Mouse (Mus musculus) testis, adult 2 months (tissue): ENCODE measurements at regions not wholly inside any gene's neighbourhood (a gene's known extent, or its start where the extent isn't known, plus 50 kb on each side); places are given as distances from the start of the nearest gene placed in this dataset.

Experiments
- H3K27ac ChIP-seq: fragments of 200-500 bp; 2 replicates; pipeline ENCODE4 v1.5.1; 2012; ENCODE audit warnings: low read depth, low read length; ENCODE audit not compliant: control insufficient read depth, insufficient read depth
- H3K27me3 ChIP-seq: fragments of 200-500 bp; 2 replicates; pipeline ENCODE4 v1.6.1; 2012; ENCODE audit warnings: mild to moderate bottlenecking, low read length, moderate library complexity; ENCODE audit not compliant: control insufficient read depth, insufficient read depth
- H3K36me3 ChIP-seq: fragments of 200-500 bp; 2 replicates; pipeline ENCODE4 v1.6.1; 2012; ENCODE audit warnings: mild to moderate bottlenecking, low read length; ENCODE audit not compliant: control insufficient read depth, insufficient read depth
- H3K4me1 ChIP-seq: fragments of 200-500 bp; 2 replicates; pipeline ENCODE4 v1.6.1; 2012; ENCODE audit warnings: low read length; ENCODE audit not compliant: control insufficient read depth, insufficient read depth
- H3K4me3 ChIP-seq: fragments of 200-500 bp; 2 replicates; pipeline ENCODE4 v1.5.1; 2012; ENCODE audit warnings: low read depth, mild to moderate bottlenecking, low read length, moderate library complexity, mixed read lengths; ENCODE audit not compliant: control insufficient read depth
- CTCF ChIP-seq: fragments of 200-500 bp; IDR thresholded peaks from 2 replicates; pipeline ENCODE4 v1.5.1; 2012; ENCODE audit warnings: low read depth, mild to moderate bottlenecking, inconsistent platforms, low read length, moderate library complexity; ENCODE audit not compliant: control insufficient read depth, insufficient read depth, insufficient replicate concordance
- POLR2A ChIP-seq: fragments of 200-500 bp; IDR thresholded peaks from 2 replicates; pipeline ENCODE4 v1.6.1; 2012; ENCODE audit warnings: low read depth, mild to moderate bottlenecking, inconsistent platforms, low read length, moderate library complexity; ENCODE audit not compliant: control insufficient read depth

GRCm38 (mm10) chr15:67944330-67945082 lies 1443.8 kb upstream of the Lrrc6 start:
- Histone ChIP-seq H3K36me3 (no peaks in the 10 kb centered on the region), H3K4me3 (no peak overlapping the region), H3K27me3 (no peaks in the 10 kb centered on the region), H3K4me1 (no peaks in the 10 kb centered on the region), H3K27ac (no peak overlapping the region)
- no peak for TF ChIP-seq POLR2A
- no peak for TF ChIP-seq CTCF

GRCm38 (mm10) chr15:67943046-67943445 lies 1442.3 kb upstream of the Lrrc6 start:
- Histone ChIP-seq H3K27me3 (no peaks in the 10 kb centered on the region), H3K27ac (no peak overlapping the region)
- TF ChIP-seq CTCF: no peak
- no peak for TF ChIP-seq POLR2A

DNA sequence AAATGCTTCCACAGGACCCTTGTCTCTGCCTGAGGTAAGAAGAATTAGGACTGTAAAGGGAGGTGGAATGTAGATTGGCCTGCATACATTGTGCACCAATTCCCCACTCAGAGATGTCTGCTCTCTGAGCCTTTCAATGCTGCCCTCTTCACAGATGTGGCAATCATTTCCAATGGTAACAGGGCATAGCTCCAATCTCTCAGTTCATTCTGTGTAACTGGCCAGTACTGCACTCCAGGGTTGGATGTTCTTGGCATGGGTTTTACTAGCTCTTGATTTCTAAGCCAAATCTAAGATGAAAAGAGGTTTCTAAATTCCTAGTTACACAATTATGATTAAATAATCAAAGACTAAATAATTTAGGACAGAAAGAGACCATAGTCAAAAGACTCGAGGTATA lies 1439.8 kb upstream of the Lrrc6 start:
- no peak overlapping the region for H3K4me3 ChIP-seq
- H3K27me3 ChIP-seq: no peaks in the 10 kb centered on the region
- H3K4me1 ChIP-seq: no peaks in the 10 kb centered on the region
- no peaks in the 10 kb centered on the region for H3K36me3 ChIP-seq
- TF ChIP-seq CTCF: no peak
- TF ChIP-seq POLR2A: no peak
- H3K27ac ChIP-seq: no peak overlapping the region

More at GRCm38 (mm10) chr15:67943046-67943445, 1442.3 kb upstream of the Lrrc6 start:
- H3K36me3 ChIP-seq: no peaks in the 10 kb centered on the region
- H3K4me1 ChIP-seq: no peaks in the 10 kb centered on the region
- no peak overlapping the region for H3K4me3 ChIP-seq

- H3K36me3 ChIP-seq: no peaks in the 10 kb centered on the region
- TF ChIP-seq CTCF (no peak), POLR2A (no peak)
- no peaks in the 10 kb centered on the region for H3K4me1 ChIP-seq
- no peaks in the 10 kb centered on the region for H3K27me3 ChIP-seq
- H3K4me3 ChIP-seq: no peak overlapping the region
- H3K27ac ChIP-seq: no peak overlapping the region
Measured at GRCm38 (mm10) chr15:67924885-67925284, 1424.2 kb upstream of the Lrrc6 start.

DNA sequence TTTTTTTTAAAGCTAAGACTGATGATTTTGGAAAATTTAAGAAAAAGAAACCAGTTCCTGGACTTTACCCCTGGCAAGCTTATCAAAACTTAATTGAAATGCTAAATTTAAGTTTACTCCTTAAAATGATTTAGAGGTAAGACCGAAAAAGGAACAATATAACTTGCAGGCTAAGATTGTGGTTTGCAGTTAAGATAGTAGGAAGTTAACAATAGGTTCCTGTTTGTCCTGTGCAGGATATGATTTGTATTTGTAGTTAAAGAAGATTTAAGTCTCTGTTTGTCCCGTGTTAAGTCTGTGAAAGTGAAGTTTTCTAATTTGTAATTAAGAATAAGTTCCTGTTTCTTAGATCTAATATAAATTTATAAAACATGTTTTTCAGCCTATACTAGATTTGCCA lies 1406.3 kb upstream of the Lrrc6 start:
- no peak overlapping the region for H3K27ac ChIP-seq
- no peaks in the 10 kb centered on the region for H3K4me1 ChIP-seq
- TF ChIP-seq CTCF: no peak
- no peak for TF ChIP-seq POLR2A
- H3K4me3 ChIP-seq: no peak overlapping the region
- no peaks in the 10 kb centered on the region for H3K36me3 ChIP-seq
- H3K27me3 ChIP-seq: no peaks in the 10 kb centered on the region

DNA sequence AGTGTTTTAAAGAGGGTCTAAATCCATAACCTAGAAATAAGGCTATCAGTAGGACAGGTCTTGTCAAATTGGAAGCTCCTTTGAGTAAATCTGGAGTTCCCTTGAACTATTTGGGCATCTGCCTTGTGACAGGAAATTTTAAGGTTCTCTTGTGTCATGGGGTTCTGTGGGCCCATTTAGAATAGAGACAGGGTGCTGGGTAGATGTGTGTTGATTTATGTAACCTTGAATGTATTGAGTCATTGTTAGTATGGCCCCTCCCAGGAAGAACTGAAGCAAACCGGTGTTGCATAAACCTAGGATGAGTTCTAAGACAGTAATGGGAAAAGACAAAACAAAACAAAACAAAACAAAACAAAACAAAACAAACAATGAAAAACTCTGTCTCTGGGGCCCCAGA lies 1404.6 kb upstream of the Lrrc6 start:
- TF ChIP-seq CTCF: no peak
- no peak for TF ChIP-seq POLR2A
- H3K4me3 ChIP-seq: no peak overlapping the region
- no peaks in the 10 kb centered on the region for H3K27me3 ChIP-seq
- H3K27ac ChIP-seq: no peak overlapping the region
- H3K4me1 ChIP-seq: no peaks in the 10 kb centered on the region
- no peaks in the 10 kb centered on the region for H3K36me3 ChIP-seq

- Histone ChIP-seq H3K36me3 (no peaks in the 10 kb centered on the region), H3K4me3 (no peak overlapping the region), H3K27ac (no peak overlapping the region), H3K4me1 (no peaks in the 10 kb centered on the region), H3K27me3 (no peaks in the 10 kb centered on the region)
- TF ChIP-seq POLR2A (no peak), CTCF (no peak)
Measured at GRCm38 (mm10) chr15:67904646-67905045, 1403.9 kb upstream of the Lrrc6 start.

DNA sequence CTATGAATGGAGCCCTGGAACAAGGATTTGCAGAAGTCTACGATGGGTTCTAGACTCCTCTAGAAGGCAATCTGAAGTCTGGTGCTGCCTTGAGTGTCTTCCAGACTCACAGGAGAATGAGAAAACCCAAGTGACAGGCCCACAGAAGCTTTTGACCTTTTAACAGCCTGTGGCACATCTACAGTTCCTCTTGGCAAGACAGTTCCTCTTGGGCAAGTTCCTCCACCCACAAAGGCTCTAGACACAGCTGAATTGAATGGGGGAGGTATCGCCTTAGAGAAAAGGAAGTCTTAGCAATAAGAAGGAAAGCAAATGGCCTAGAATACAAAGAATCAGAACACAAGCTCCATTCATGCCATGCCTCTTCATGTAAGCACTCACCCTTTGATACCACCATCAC lies 1402.3 kb upstream of the Lrrc6 start:
- TF ChIP-seq CTCF: no peak
- TF ChIP-seq POLR2A: no peak
- Histone ChIP-seq H3K27ac (no peak overlapping the region), H3K4me1 (no peaks in the 10 kb centered on the region), H3K27me3 (no peaks in the 10 kb centered on the region), H3K36me3 (no peaks in the 10 kb centered on the region), H3K4me3 (no peak overlapping the region)
